Mouse (Mus musculus): ENCODE measurements at regions not wholly inside any gene's neighbourhood (a gene's known extent, or its start where the extent isn't known, plus 50 kb on each side); places are given as distances from the start of the nearest gene placed in this dataset.

DNA sequence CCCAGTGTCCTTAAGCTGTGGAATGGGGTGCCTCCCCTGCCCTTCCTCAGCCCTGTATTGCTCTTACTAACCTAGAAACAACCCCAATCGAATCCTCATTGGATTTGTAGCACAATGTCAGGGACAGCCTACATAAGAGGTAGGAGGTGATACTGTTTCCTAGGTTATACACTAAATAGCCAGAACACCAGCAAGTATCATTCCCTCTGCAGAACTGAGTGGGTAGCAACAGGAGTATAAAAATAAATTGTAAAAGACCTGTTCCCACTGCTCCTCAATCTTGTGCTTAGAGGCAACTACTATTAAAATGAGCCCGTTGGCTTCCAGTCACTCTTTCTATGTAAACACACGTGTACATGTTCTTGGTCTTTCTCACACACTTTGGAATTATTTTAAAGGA is 52.2 kb upstream of the Tnfaip3 start:
- Histone ChIP-seq H3K4me3 (ENCODE audit: low read depth, low read length) (no peak overlapping the region), H3K4me2 (ENCODE audit: low read depth, low read length, poor library complexity, severe bottlenecking) (no peak overlapping the region), H3K4me1 (ENCODE audit: insufficient read depth, low read length) (no peaks in the 10 kb centered on the region), H3K27me3 (ENCODE audit: insufficient read depth, low read length) (no peaks in the 10 kb centered on the region), H3K36me3 (ENCODE audit: insufficient read depth, low read length) (no peaks in the 10 kb centered on the region), H3K9me3 (ENCODE audit: low read length) (no peaks in the 10 kb centered on the region), H3K9ac (replicated peaks; ENCODE audit: low read length, poor library complexity, severe bottlenecking) (no peak overlapping the region), H3K27ac (ENCODE audit: low read depth, low read length) (no peak overlapping the region)
- no peak for TF ChIP-seq CTCF (IDR thresholded peaks at IDR 0.05)
- DNase-seq (ENCODE audit: low spot score) (no peak), ATAC-seq (ENCODE audit: low FRiP score) (no peak)
- 80% methylated on average over 3 of the region's 3 CpGs for WGBS

- Histone ChIP-seq H3K4me1 (ENCODE audit: insufficient read depth, low read length) (no peaks in the 10 kb centered on the region), H3K36me3 (ENCODE audit: insufficient read depth, low read length) (no peaks in the 10 kb centered on the region), H3K27me3 (ENCODE audit: insufficient read depth, low read length) (no peaks in the 10 kb centered on the region), H3K9me3 (ENCODE audit: low read length) (no peaks in the 10 kb centered on the region), H3K4me3 (ENCODE audit: low read depth, low read length) (no peak overlapping the region), H3K4me2 (ENCODE audit: low read depth, low read length, poor library complexity, severe bottlenecking) (no peak overlapping the region), H3K27ac (ENCODE audit: low read depth, low read length) (no peak overlapping the region), H3K9ac (replicated peaks; ENCODE audit: low read length, poor library complexity, severe bottlenecking) (no peak overlapping the region)
- no peak for TF ChIP-seq CTCF (IDR thresholded peaks at IDR 0.05)
- WGBS = 95% methylated on average over 5 of the region's 5 CpGs
- no peak for DNase-seq (ENCODE audit: low spot score)
- no peak for ATAC-seq (ENCODE audit: low FRiP score)
Measured at GRCm38 (mm10) chr10:19066821-19067350, 51.4 kb upstream of the Tnfaip3 start.

Measured in midbrain, postnatal 0 days (tissue).